Comparison of ENCODE assay signal across 22 mouse cellular contexts in the genomic region with DNA sequence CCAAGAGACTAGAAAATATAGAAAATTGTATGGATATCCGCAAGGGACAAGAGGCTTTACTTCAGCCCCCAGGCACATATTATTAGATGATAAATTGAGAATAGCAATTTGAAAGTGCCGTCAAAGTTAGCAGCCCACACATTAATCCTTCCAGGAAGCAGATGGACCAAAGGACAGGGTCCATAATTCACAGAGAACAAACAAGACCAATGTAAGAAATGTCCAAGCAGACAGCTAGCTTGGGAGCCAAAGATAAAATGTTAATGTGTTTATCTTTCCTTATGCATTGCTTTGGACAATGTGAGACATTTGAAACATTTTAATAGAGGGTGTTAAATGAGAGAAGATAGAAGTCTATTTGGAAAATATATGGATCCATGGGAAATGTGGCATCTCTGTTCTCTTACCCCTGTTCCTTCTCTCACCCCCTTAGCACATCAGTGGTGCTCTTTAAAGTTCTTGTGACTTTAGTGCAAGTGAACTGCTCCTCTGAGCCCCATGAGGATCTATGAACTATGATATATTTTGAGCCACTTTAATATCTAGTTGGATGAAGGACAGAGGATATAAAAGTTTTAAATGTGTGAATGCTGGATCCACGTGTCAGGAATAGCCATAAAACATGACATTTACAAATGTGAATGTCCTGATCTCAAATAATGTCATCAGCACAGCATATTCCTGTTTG.
DNase-seq lines count a peak whose midpoint lies in the region; ATAC-seq and TF ChIP-seq lines count a peak whose summit lies in the region.
"Had no signal": no experiment of that assay in that cellular context is flagged by ENCODE, and none has a peak within 500 bp of the region (broad histone marks: within the 10 kb centered on the region; RNA-seq: fewer than 3 reads in every experiment).

No protein-coding gene starts in this region.

- H3K9me3 ChIP-seq in kidney, embryonic 15.5 days (replicated peaks), result no peaks in the 10 kb centered on the region
- no peaks in the 10 kb centered on the region for H3K9me3 ChIP-seq in kidney, postnatal 0 days (replicated peaks; ENCODE audit: low read length)
- H3K9me3 ChIP-seq: embryonic facial prominence, embryonic 13.5 days; embryonic facial prominence, embryonic 15.5 days; forebrain, embryonic 10.5 days; forebrain, embryonic 12.5 days had no signal

- WGBS in kidney, embryonic 15.5 days, result 44% methylated on average over 3 of the region's 3 CpGs
- WGBS in kidney, postnatal 0 days, result 40% methylated on average over 3 of the region's 3 CpGs

- H3K4me1 ChIP-seq in kidney, embryonic 15.5 days, result peaks cover 9% of the 10 kb centered on the region; the same call in 1 of the 2 replicates
- peaks cover 3% of the 10 kb centered on the region; the same call in 1 of the 2 replicates for H3K4me1 ChIP-seq in kidney, postnatal 0 days (replicated peaks; ENCODE audit: insufficient read depth, low read length)
- H3K4me1 ChIP-seq: embryonic facial prominence, embryonic 13.5 days; embryonic facial prominence, embryonic 15.5 days; forebrain, embryonic 10.5 days; forebrain, embryonic 12.5 days had no signal

- H3K9ac ChIP-seq in kidney, embryonic 15.5 days, result no peak overlapping the region
- no peak overlapping the region for H3K9ac ChIP-seq in kidney, postnatal 0 days (ENCODE audit: low read depth, low read length)
- H3K9ac ChIP-seq: embryonic facial prominence, embryonic 13.5 days; embryonic facial prominence, embryonic 15.5 days; forebrain, embryonic 12.5 days had no signal

- H3K27ac ChIP-seq in kidney, embryonic 15.5 days, result 0 out of 2 replicates have a peak overlapping the region, but pooled peaks have one; percentile 18
- H3K27ac ChIP-seq in kidney, postnatal 0 days, result no peak overlapping the region
- peak overlapping the region; percentile 86 for H3K27ac ChIP-seq in left cerebral cortex, adult 2 months
- H3K27ac ChIP-seq: embryonic facial prominence, embryonic 13.5 days; embryonic facial prominence, embryonic 15.5 days; forebrain, embryonic 10.5 days; forebrain, embryonic 12.5 days had no signal

- no peaks in the 10 kb centered on the region for H3K27me3 ChIP-seq in kidney, embryonic 15.5 days
- no peaks in the 10 kb centered on the region for H3K27me3 ChIP-seq in kidney, postnatal 0 days (ENCODE audit: insufficient read depth, low read length)
- H3K27me3 ChIP-seq: embryonic facial prominence, embryonic 13.5 days; embryonic facial prominence, embryonic 15.5 days; forebrain, embryonic 12.5 days had no signal

- intact Hi-C loops in left cerebral cortex, adult 2 months (cut with DNase I), result loop anchor here (10.0 kb wide), 1 partner anchor 402 kb away; no protein-coding TSS in a partner anchor
- intact Hi-C loops in left cerebral cortex, postnatal 14 days (cut with DNase I), result no loop called here

- ATAC-seq in kidney, embryonic 15.5 days (replicated peaks; ENCODE audit: low FRiP score), result peak; percentile 72
- no peak for ATAC-seq in kidney, postnatal 0 days (replicated peaks; ENCODE audit: low FRiP score, low read depth)
- ATAC-seq: forebrain, embryonic 14.5 days had no signal

- no peak for DNase-seq in kidney, postnatal 4 days
- peak; percentile 73 for DNase-seq in kidney, postnatal 0 days (ENCODE audit: low spot score)
- no peak for DNase-seq in kidney, postnatal 14 days
- DNase-seq in left cerebral cortex, adult 2 months (ENCODE audit: extremely low spot score in 1 of 2, low spot score in 2 of 2), result no peak
- no peak for DNase-seq in left cerebral cortex, postnatal 14 days (ENCODE audit: low spot score in 2 of 2)
- DNase-seq: adrenal gland, adult 2 months; adrenal gland, postnatal 10 days; adrenal gland, postnatal 25 days; cerebellum, adult 11 months; cerebellum, adult 18-20 months; cerebellum, adult 8-10 months; cerebellum, adult 9-11 months; cerebellum, postnatal 14 days; cerebellum, postnatal 36 days; embryo, embryonic 11 days had no signal

- no peak overlapping the region for H3K4me3 ChIP-seq in kidney, embryonic 15.5 days (replicated peaks)
- no peak overlapping the region for H3K4me3 ChIP-seq in kidney, postnatal 0 days (replicated peaks; ENCODE audit: low read depth, low read length)
- H3K4me3 ChIP-seq in left cerebral cortex, adult 2 months, result no peak overlapping the region
- H3K4me3 ChIP-seq: embryonic facial prominence, embryonic 13.5 days; embryonic facial prominence, embryonic 15.5 days; erythroblast, embryonic 14.5 days; forebrain, embryonic 10.5 days; forebrain, embryonic 12.5 days had no signal

- no peak for TF ChIP-seq CTCF in kidney, postnatal 0 days (IDR thresholded peaks at IDR 0.05; ENCODE audit: low read depth)
- TF ChIP-seq CTCF in left cerebral cortex, adult 2 months (IDR thresholded peaks at IDR 0.05), result no peak

- no peak overlapping the region for H3K4me2 ChIP-seq in kidney, embryonic 15.5 days
- no peak overlapping the region for H3K4me2 ChIP-seq in kidney, postnatal 0 days (ENCODE audit: low read length)
- H3K4me2 ChIP-seq: embryonic facial prominence, embryonic 13.5 days; embryonic facial prominence, embryonic 15.5 days; forebrain, embryonic 12.5 days had no signal

- no peaks in the 10 kb centered on the region for H3K36me3 ChIP-seq in kidney, embryonic 15.5 days
- no peaks in the 10 kb centered on the region for H3K36me3 ChIP-seq in kidney, postnatal 0 days (ENCODE audit: insufficient read depth, low read length)
- H3K36me3 ChIP-seq: embryonic facial prominence, embryonic 13.5 days; embryonic facial prominence, embryonic 15.5 days; forebrain, embryonic 10.5 days; forebrain, embryonic 12.5 days had no signal
